Mouse (Mus musculus): ENCODE results near the gene Adam26b. TPM values are rescaled to one million over a fixed set of nuclear protein-coding genes. Genes with fewer than 3 reads are reported as not detected.
"Not testable (repeated sequence)": the region's sequence is repeated elsewhere in the genome, so short reads cannot be mapped to it uniquely, and the experiment has no call there.

The Adam26b gene
- total RNA-seq (2021): not detected
- long read RNA-seq, experiment 1: 0 reads
- long read RNA-seq, experiment 2: 0 reads

GRCm38 (mm10) chr8:43528006-43528405 is at the start of gene Adam26b:
Gene Adam26b, minus strand, starts transcription at chr8:43528106.
- not testable (repeated sequence) for DNase-seq (ENCODE audit: low spot score in 2 of 2)

DNA sequence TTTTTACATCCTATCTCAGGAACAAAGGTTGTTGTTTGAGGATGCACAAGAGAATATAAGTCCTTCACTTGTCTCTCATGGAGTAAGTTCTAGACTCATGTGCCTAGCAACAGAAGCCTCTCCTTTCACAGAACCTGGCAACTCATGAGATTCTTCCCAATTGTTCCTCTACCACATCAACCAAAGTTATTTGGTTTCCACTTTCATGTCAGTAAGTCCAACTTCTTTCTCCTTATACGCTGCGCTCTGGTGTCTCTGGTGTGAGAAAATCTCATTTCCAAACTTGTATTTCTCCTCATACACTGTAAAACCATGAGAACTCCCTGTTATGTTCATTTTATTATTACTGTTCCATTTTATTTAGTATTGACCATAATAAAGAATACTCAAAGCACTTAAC is 48.7 kb upstream of the Adam26b start, which contains the start of gene Adam26a:
Gene Adam26a, minus strand, starts transcription at position 101 of the 400 bp plus-strand sequence.
- DNase-seq (ENCODE audit: low spot score in 2 of 2): not testable (repeated sequence)

Other genes with a start within 250 kb of the Adam26b start
- gene Zfp42, start 221.1 kb downstream of the Adam26b start, total RNA-seq (2021): not detected
- not detected for gene Adam26a, start 48.6 kb upstream of the Adam26b start, total RNA-seq (2021)
- not detected for gene Gm5346, start 99.2 kb upstream of the Adam26b start, total RNA-seq (2021)
- not detected for gene Adam34, start 181.9 kb upstream of the Adam26b start, total RNA-seq (2021)